In the genomic region with DNA sequence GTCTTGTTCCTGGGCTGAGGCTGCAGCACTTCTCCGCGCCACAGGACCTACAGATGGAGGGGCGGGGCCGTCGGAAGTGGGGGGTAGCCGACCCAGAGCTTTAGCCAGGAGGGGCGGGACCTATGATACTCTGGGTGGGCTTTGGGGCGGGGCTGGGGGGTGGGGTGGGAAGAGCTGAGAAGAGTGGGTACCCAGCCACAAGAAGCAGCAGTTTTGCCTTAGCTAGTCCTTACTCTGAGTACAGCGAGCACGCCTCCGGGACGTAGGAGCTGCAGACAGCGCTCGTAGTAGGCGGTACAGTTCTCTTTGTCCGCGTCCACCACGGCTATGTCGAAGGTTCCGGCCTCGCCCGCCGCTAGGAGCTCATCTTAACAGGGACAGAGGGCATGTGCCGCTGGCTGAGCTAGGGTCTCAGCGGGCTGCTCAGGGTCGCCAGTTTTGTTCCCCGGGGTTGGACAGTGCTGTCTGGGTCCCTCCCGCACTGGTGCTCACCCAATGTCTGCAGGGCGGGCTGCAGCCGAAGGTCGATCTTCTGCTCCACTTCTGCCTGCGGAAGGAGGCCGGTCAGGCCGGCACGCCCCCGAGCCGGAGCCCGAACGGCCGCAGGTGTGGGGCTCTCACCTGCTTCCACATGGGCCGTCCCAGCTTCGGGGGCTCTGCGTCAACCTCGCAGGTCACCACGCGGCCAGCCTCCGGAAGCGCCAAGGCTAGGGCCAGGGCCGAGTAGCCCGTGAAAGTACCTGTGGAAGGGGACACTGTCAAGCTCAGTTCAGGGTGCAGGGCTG, we compare ENCODE assay signal across 8 mouse cellular contexts. TPM values are rescaled to one million over a fixed set of nuclear protein-coding genes. Genes with fewer than 3 reads are reported as not detected.
DNase-seq lines count a peak whose midpoint lies in the region; ATAC-seq and TF ChIP-seq lines count a peak whose summit lies in the region.

No protein-coding gene starts in this region.

- DNase-seq in B cell, adult 2 months: peak; percentile 39 to 41
- peak; percentile 47 to 63 for DNase-seq in kidney, postnatal 25 days
- peak; percentile 35 to 42 for DNase-seq in spleen, adult 18-20 months
- no peak for DNase-seq in frontal cortex, adult 2 months (ENCODE audit: extremely low spot score in 1 of 2, low spot score in 1 of 2)

- H3K4me2 ChIP-seq in heart, embryonic 16.5 days (ENCODE audit: low read depth, low read length): peak overlapping the region; percentile 85

- no peaks in the 10 kb centered on the region for H3K9me3 ChIP-seq in ES-Bruce4 (replicated peaks; ENCODE audit: control insufficient read depth, insufficient read depth, low read length, poor library complexity, severe bottlenecking)
- no peaks in the 10 kb centered on the region for H3K9me3 ChIP-seq in heart, embryonic 16.5 days (replicated peaks; ENCODE audit: control insufficient read depth, low read length)

- H3K4me3 ChIP-seq in ES-Bruce4 (ENCODE audit: low read depth, low read length): peak overlapping the region; percentile 73
- H3K4me3 ChIP-seq in heart, embryonic 16.5 days (ENCODE audit: low read length): peak overlapping the region; percentile 69

- TF ChIP-seq POLR2A in ES-Bruce4 (IDR thresholded peaks at IDR 0.05; ENCODE audit: insufficient read depth, low read length): no peak

- H3K9ac ChIP-seq in ES-Bruce4 (ENCODE audit: low read depth, poor library complexity, severe bottlenecking): peak overlapping the region; percentile 71
- peak overlapping the region; percentile 75 for H3K9ac ChIP-seq in heart, embryonic 16.5 days (ENCODE audit: low read length)

- H3K27me3 ChIP-seq in ES-Bruce4 (ENCODE audit: control insufficient read depth, insufficient read depth, low read length, poor library complexity, severe bottlenecking): no peaks in the 10 kb centered on the region
- no peaks in the 10 kb centered on the region for H3K27me3 ChIP-seq in heart, embryonic 16.5 days (ENCODE audit: control insufficient read depth, insufficient read depth, low read length)

- peaks cover 43% of the 10 kb centered on the region for H3K36me3 ChIP-seq in ES-Bruce4 (ENCODE audit: control insufficient read depth, insufficient read depth, low read length, poor library complexity, severe bottlenecking)
- H3K36me3 ChIP-seq in heart, embryonic 16.5 days (ENCODE audit: control insufficient read depth, insufficient read depth): peaks cover 34% of the 10 kb centered on the region

- TF ChIP-seq CTCF in ES-Bruce4 (IDR thresholded peaks at IDR 0.05; ENCODE audit: low read depth, low read length): no peak

- no peaks in the 10 kb centered on the region for H3K4me1 ChIP-seq in ES-Bruce4 (ENCODE audit: control insufficient read depth, insufficient read depth, low read length)
- H3K4me1 ChIP-seq in heart, embryonic 16.5 days (ENCODE audit: control insufficient read depth, insufficient read depth, low read length): peaks cover 28% of the 10 kb centered on the region

- WGBS in heart, embryonic 16.5 days: under 1% methylated on average over 50 of the region's 50 CpGs

- 0 out of 2 replicates have a peak overlapping the region, but pooled peaks have one; percentile 4 for H3K27ac ChIP-seq in ES-Bruce4 (ENCODE audit: insufficient read depth, low read length)
- H3K27ac ChIP-seq in heart, embryonic 16.5 days (ENCODE audit: low read length): peak overlapping the region; percentile 75

- ATAC-seq in common myeloid progenitor, adult 5-6 weeks (replicated peaks; ENCODE audit: low read depth, poor library complexity, severe bottlenecking): peak; percentile 46
- peak; percentile 50 for ATAC-seq in heart, embryonic 16.5 days (replicated peaks; ENCODE audit: extremely low read depth, insufficient read depth, low FRiP score)
- peak; percentile 14 for ATAC-seq in megakaryocyte, adult 5-6 weeks (ENCODE audit: poor library complexity, severe bottlenecking)

- 0 out of 2 replicates have a peak, but pooled peaks have one; percentile 41 for TF ChIP-seq EP300 in ES-Bruce4 (IDR thresholded peaks at IDR 0.05; ENCODE audit: insufficient read depth, low read depth, low read length)

RNA-seq across cellular contexts. Expression of a gene that starts 1.2 kb away (rescaled TPM):
- 12.8 and 19.4 TPM in 2 replicates for polyA plus RNA-seq in ES-Bruce4 (2011; ENCODE audit: insufficient read depth, insufficient read length, low read depth, missing spikeins)
- 7.3 and 14.0 TPM in 2 replicates for total RNA-seq in common myeloid progenitor, adult 5-6 weeks (2017)
- 42.8 and 44.4 TPM in 2 replicates for polyA plus RNA-seq in heart, embryonic 16.5 days (2015; fragmentation: Nextera tagmentation; extraction: Ambion mirVana)
- 8.0 and 14.3 TPM in 2 replicates for total RNA-seq in megakaryocyte, adult 5-6 weeks (2015)
- total RNA-seq in megakaryocyte, adult 5-6 weeks (2017): 0.89 and 5.4 TPM in 2 replicates
- polyA plus RNA-seq in frontal cortex, adult 2 months (2012; rRNA removed): 29.9 and 31.3 TPM in 2 replicates

RNA-seq across cellular contexts. Expression of a gene that starts 22.5 kb away (rescaled TPM):
- 358 and 367 TPM in 2 replicates for polyA plus RNA-seq in ES-Bruce4 (2011; ENCODE audit: insufficient read depth, insufficient read length, low read depth, missing spikeins)
- 310 and 348 TPM in 2 replicates for total RNA-seq in common myeloid progenitor, adult 5-6 weeks (2017)
- polyA plus RNA-seq in heart, embryonic 16.5 days (2015; fragmentation: Nextera tagmentation; extraction: Ambion mirVana): 524 and 538 TPM in 2 replicates
- total RNA-seq in megakaryocyte, adult 5-6 weeks (2015): 293 and 324 TPM in 2 replicates
- 231 and 287 TPM in 2 replicates for total RNA-seq in megakaryocyte, adult 5-6 weeks (2017)
- 203 and 215 TPM in 2 replicates for polyA plus RNA-seq in frontal cortex, adult 2 months (2012; rRNA removed)

Comparison
In these comparisons a context has a peak if more than half of its experiments do, and no peak if none do; other contexts are left out.
1. DNase-seq: peak in B cell, adult 2 months (2 of 2), kidney, postnatal 25 days (2 of 2) and spleen, adult 18-20 months (2 of 2); none in frontal cortex, adult 2 months (0 of 2).
2. Peak in every context shown above with its lines, with median percentiles within 50 percentile points of each other: ATAC-seq.